Mouse (Mus musculus) stomach, embryonic 16.5 days (tissue): ENCODE measurements around the gene Lrrc1. TPM values are rescaled to one million over a fixed set of nuclear protein-coding genes. Genes with fewer than 3 reads are reported as not detected.
A peak's percentile ranks its signal among the peaks of the same experiment; 100 is the strongest.

Experiments used
- ATAC-seq: fragments of 200-750 bp; cut with Nextera tagmentation; 2 replicates; pipeline ENCODE4 v1.8.0; 2017; ENCODE audit warnings: moderate number of reproducible peaks, moderate TSS enrichment; ENCODE audit not compliant: insufficient read depth, low FRiP score
- H3K27ac ChIP-seq: fragments of 300-500 bp; sonication (generic); 2 replicates; pipeline ENCODE4 v1.5.1; 2014; ENCODE audit warnings: low read length
- H3K27me3 ChIP-seq: fragments of 300-500 bp; sonication (generic); 2 replicates; pipeline ENCODE4 v1.6.1; 2014; ENCODE audit warnings: low read length, control low read depth, mixed read lengths; ENCODE audit not compliant: control insufficient read depth, insufficient read depth
- H3K36me3 ChIP-seq: fragments of 300-500 bp; sonication (generic); 2 replicates; pipeline ENCODE4 v1.6.1; 2014; ENCODE audit warnings: low read length; ENCODE audit not compliant: control insufficient read depth, insufficient read depth
- H3K4me1 ChIP-seq: fragments of 300-500 bp; sonication (generic); 2 replicates; pipeline ENCODE4 v1.6.1; 2014; ENCODE audit warnings: low read length, control low read depth, mixed read lengths; ENCODE audit not compliant: control insufficient read depth, insufficient read depth
- H3K4me2 ChIP-seq: fragments of 300-500 bp; sonication (generic); 2 replicates; pipeline ENCODE4 v1.6.1; 2014; ENCODE audit warnings: low read depth, low read length, mixed read lengths
- H3K4me3 ChIP-seq: fragments of 300-500 bp; sonication (generic); replicated peaks from 2 replicates; pipeline ENCODE4 v1.5.1; 2014; ENCODE audit warnings: mild to moderate bottlenecking, low read length
- H3K9ac ChIP-seq: fragments of 300-500 bp; sonication (generic); 2 replicates; pipeline ENCODE4 v1.6.1; 2014; ENCODE audit warnings: low read length
- H3K9me3 ChIP-seq: fragments of 300-500 bp; sonication (generic); replicated peaks from 2 replicates; pipeline ENCODE4 v1.6.1; 2016; ENCODE audit warnings: low read length, control low read depth; ENCODE audit not compliant: control insufficient read depth
- WGBS: fragments of 180-500 bp; shearing (Covaris S2); extraction: QIAGEN DNeasy Blood & Tissue Kit; methylation state at CpG from one replicate; pipeline ENCODE4 v1.1.7; 2014; 5-methylcytosine and 5-hydroxymethylcytosine counted together
- polyA plus RNA-seq: library from polyadenylated mRNA; unstranded; fragments of >200 nt; fragmentation: Nextera tagmentation; extraction: Ambion mirVana; gene quantifications from 2 replicates; pipeline ENCODE4 v1.2.1, GENCODE M21; 2015

The Lrrc1 gene
- polyA plus RNA-seq, 1 experiment from 2014 or later = 17.7 TPM

DNA sequence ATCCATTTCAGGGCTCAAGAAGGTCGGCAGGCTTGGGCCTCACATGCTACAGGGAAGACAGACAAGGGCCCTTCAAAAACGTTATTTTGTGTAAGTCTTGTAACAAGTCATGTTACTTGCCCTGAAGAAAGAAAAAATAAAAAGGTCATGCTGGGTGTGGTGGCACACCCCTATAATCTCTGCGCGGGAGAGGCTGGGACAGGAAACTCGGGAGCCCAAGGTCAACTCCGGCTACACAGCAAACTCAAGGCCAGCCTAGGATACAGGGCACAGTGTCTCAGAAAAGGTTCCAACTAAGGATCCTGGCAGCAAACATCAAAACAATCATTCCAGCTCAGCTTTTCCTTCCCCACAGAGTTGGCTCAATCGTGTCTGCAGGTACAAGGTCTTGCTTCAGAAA is 63.3 kb downstream of the Lrrc1 start:
- Histone ChIP-seq H3K4me1 (peaks cover 31% of the 10 kb centered on the region), H3K9ac (no peak overlapping the region), H3K36me3 (no peaks in the 10 kb centered on the region), H3K27me3 (no peaks in the 10 kb centered on the region), H3K9me3 (no peaks in the 10 kb centered on the region), H3K27ac (peak overlapping the region; percentile 71), H3K4me2 (peak overlapping the region; percentile 14; the same call in 1 of the 2 replicates), H3K4me3 (no peak overlapping the region)
- no peak for ATAC-seq
- WGBS = 17% methylated on average over 7 of the region's 7 CpGs

DNA sequence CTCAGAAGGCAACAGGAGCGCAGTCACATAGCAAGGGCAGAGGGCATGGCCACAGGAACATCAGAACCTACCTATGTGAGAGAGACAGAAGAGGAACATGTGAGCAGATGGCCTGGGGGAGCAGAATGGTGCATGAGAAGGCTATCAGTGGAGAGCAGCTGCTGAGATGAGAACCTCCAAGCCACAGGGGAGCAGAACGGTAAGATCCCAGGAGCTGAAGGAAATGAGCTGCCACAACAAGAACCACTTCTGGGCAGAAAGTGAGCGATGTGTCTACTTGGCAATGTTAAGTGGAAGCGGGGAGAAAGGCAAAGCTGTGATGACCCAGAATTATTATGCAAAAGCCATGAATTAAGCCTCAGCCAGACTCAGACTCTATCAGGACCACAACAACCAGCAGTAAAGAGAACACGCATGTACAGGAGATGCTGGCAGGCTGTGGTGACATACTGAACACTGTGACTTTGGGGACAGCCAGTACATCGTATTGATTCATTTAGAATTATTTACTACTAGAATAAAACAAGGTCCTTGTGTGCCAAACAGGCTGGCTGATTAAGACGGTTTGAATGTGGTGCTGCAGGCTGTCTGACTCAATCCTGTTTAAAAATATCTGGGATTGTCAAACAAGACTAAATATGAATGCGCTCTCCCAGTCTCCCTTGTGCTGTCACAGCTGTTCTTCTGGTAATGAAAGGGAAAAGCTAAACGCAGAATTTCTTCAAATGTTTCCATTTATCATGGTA is 63.9 kb downstream of the Lrrc1 start:
- H3K27ac ChIP-seq = peak overlapping the region; percentile 71
- WGBS = 35% methylated on average over 9 of the region's 9 CpGs

DNA sequence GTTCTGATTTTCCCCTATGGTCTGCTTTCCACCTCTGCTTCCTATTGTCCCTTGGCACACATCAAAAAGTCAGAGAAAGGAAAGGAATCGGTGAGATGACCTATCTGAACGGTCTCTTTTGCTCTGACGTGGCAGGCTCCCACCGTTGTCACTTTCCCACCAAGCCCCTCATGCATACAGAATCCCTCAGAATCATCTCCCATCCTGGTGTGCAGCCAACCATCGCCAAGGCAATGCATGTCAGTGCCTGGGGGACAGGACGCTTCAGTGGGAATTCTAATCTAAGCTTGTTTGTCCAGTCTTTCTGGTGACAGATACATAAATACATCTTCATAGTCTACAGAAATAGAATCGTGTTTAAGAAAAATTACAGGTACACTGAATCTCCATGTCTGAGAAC is 64.7 kb downstream of the Lrrc1 start:
- Histone ChIP-seq H3K9me3 (no peaks in the 10 kb centered on the region), H3K9ac (no peak overlapping the region), H3K27me3 (no peaks in the 10 kb centered on the region), H3K36me3 (no peaks in the 10 kb centered on the region), H3K27ac (no peak overlapping the region), H3K4me3 (no peak overlapping the region), H3K4me2 (no peak overlapping the region), H3K4me1 (peaks cover 23% of the 10 kb centered on the region)
- WGBS = 81% methylated on average over 7 of the region's 7 CpGs
- ATAC-seq = no peak

More for the DNA sequence above, 63.9 kb downstream of the Lrrc1 start:
- Histone ChIP-seq H3K9ac (no peak overlapping the region), H3K9me3 (no peaks in the 10 kb centered on the region), H3K4me1 (peaks cover 25% of the 10 kb centered on the region), H3K4me2 (peak overlapping the region; percentile 14; the same call in 1 of the 2 replicates), H3K4me3 (no peak overlapping the region), H3K27me3 (no peaks in the 10 kb centered on the region), H3K36me3 (no peaks in the 10 kb centered on the region)
- ATAC-seq = no peak

DNA sequence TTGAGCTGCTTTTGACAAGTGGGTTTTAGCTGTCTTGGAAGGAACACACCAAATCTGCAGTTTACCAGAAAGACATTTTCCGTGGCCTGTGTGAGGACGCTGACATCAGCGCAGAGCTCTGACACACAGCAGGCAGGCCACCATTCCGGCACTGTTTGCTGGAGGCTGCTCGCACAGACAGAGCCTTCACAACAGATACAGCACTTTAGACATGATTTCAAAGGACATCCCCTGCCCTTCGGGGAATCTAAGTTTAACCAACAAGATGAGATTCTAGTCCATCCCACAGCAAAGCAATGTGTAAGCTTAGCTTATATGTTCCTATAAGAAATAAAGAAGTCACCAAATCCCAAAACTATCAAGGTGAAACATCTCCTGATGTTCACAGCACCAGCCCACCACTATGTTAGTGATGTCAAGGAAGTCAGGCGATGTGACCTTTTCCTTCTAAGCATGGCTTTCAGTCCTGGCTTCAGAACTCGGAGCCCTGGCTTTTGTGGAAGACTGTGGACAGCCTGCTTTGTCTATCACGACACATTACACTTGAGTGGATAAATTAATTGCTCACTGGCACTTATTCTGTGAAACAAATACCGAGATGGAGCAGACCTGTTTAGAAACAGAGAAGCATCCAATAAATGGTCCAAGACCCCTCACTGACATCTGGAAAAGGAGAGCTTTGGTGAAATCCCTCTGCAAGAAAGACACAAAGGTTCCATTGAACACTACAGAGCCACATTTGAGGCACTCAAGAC is 66.3 kb downstream of the Lrrc1 start:
- no peak for ATAC-seq
- 67% methylated on average over 10 of the region's 10 CpGs for WGBS
- no peaks in the 10 kb centered on the region for H3K9me3 ChIP-seq

DNA sequence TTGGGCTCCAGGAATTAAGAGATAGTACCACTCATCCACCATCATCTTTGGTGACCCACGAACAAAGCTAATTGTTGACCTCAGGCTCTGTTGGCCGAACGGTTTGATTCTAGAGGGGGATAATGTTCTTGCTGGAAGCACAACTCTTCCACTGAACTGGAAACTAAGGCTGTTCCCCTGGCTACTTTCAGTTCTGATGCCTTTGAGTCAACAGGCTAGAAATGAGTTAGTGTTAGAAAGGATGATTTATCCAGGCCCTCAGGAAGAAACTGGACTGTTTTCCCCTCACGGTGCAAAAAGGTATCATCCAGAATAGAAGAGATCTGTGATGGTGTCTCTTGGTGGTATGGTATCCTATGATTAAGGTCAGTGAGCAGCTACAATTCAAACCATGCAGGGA is 70.1 kb downstream of the Lrrc1 start:
- H3K9me3 ChIP-seq = no peaks in the 10 kb centered on the region
- peaks cover 8% of the 10 kb centered on the region; the same call in 1 of the 2 replicates for H3K4me1 ChIP-seq
- H3K27ac ChIP-seq = no peak overlapping the region
- whole genome bisulfite sequencing = 92% methylated on average over 4 of the region's 4 CpGs
- ATAC-seq = no peak
- H3K36me3 ChIP-seq = no peaks in the 10 kb centered on the region
- H3K4me3 ChIP-seq = no peak overlapping the region
- H3K4me2 ChIP-seq = no peak overlapping the region
- no peak overlapping the region for H3K9ac ChIP-seq
- H3K27me3 ChIP-seq = no peaks in the 10 kb centered on the region

More for the DNA sequence above, 66.3 kb downstream of the Lrrc1 start:
- H3K4me2 ChIP-seq = no peak overlapping the region
- H3K27me3 ChIP-seq = no peaks in the 10 kb centered on the region
- no peak overlapping the region for H3K9ac ChIP-seq
- no peaks in the 10 kb centered on the region for H3K36me3 ChIP-seq
- H3K27ac ChIP-seq = no peak overlapping the region
- H3K4me3 ChIP-seq = no peak overlapping the region
- H3K4me1 ChIP-seq = peaks cover 19% of the 10 kb centered on the region

DNA sequence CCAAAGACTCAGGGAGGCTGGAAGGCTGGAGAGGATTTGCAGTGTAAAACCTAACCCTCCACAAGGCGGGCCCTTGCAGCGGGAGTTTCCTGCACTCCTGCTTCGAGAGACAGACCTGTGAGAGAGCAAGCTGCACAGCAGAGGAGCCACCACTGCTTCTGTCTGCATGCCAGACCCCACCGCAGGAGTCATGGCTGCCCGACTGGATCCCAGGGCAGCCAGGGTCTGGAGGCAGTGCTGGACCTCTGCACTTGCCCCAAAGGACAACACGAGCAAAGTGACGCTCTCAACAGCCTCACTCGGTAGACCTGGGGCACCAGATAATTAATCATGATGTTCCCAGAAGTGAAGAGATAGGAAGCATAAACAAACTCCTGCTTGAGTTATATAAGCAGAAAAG is 72.1 kb downstream of the Lrrc1 start:
- Histone ChIP-seq H3K9me3 (no peaks in the 10 kb centered on the region), H3K27me3 (no peaks in the 10 kb centered on the region), H3K27ac (no peak overlapping the region), H3K4me3 (no peak overlapping the region), H3K4me1 (peaks cover 8% of the 10 kb centered on the region; the same call in 1 of the 2 replicates), H3K4me2 (no peak overlapping the region), H3K9ac (no peak overlapping the region), H3K36me3 (peaks cover 5% of the 10 kb centered on the region; the same call in 1 of the 2 replicates)
- no peak for ATAC-seq
- 36% methylated on average over 8 of the region's 8 CpGs for WGBS

- no peak overlapping the region for H3K4me2 ChIP-seq
Measured at GRCm38 (mm10) chr9:77471646-77472220, 72.9 kb downstream of the Lrrc1 start.

GRCm38 (mm10) chr9:77469791-77470607 is 74.7 kb downstream of the Lrrc1 start:
- no peak; the same call in 1 of the 2 replicates for ATAC-seq
- Histone ChIP-seq H3K9ac (no peak overlapping the region), H3K27ac (no peak overlapping the region), H3K27me3 (no peaks in the 10 kb centered on the region), H3K4me2 (no peak overlapping the region), H3K36me3 (peaks cover 5% of the 10 kb centered on the region; the same call in 1 of the 2 replicates), H3K4me1 (peaks cover 13% of the 10 kb centered on the region; the same call in 1 of the 2 replicates), H3K9me3 (no peaks in the 10 kb centered on the region), H3K4me3 (no peak overlapping the region)
- WGBS = 62% methylated on average over 20 of the region's 20 CpGs

More at GRCm38 (mm10) chr9:77471646-77472220, 72.9 kb downstream of the Lrrc1 start:
- H3K27ac ChIP-seq = no peak overlapping the region
- H3K4me1 ChIP-seq = peaks cover 8% of the 10 kb centered on the region; the same call in 1 of the 2 replicates
- no peak for ATAC-seq
- no peak overlapping the region for H3K9ac ChIP-seq
- H3K9me3 ChIP-seq = no peaks in the 10 kb centered on the region
- H3K4me3 ChIP-seq = no peak overlapping the region
- H3K36me3 ChIP-seq = peaks cover 5% of the 10 kb centered on the region; the same call in 1 of the 2 replicates
- no peaks in the 10 kb centered on the region for H3K27me3 ChIP-seq
- WGBS = 75% methylated on average over 12 of the region's 12 CpGs
